Mouse (Mus musculus) spleen, adult 2 months (tissue): ENCODE data around the gene Avpi1.

Experiments used
- CTCF ChIP-seq: fragments of 200-500 bp; IDR thresholded peaks from 2 replicates; pipeline ENCODE4 v1.5.1; 2011; ENCODE audit warnings: mild to moderate bottlenecking, inconsistent platforms; ENCODE audit not compliant: insufficient read depth, insufficient read length, insufficient replicate concordance; ENCODE audit errors: extremely low read depth
- POLR2A ChIP-seq: fragments of 200-500 bp; IDR thresholded peaks from 2 replicates; pipeline ENCODE4 v1.6.1; 2011; ENCODE audit warnings: low read depth, low read length, inconsistent platforms

DNA sequence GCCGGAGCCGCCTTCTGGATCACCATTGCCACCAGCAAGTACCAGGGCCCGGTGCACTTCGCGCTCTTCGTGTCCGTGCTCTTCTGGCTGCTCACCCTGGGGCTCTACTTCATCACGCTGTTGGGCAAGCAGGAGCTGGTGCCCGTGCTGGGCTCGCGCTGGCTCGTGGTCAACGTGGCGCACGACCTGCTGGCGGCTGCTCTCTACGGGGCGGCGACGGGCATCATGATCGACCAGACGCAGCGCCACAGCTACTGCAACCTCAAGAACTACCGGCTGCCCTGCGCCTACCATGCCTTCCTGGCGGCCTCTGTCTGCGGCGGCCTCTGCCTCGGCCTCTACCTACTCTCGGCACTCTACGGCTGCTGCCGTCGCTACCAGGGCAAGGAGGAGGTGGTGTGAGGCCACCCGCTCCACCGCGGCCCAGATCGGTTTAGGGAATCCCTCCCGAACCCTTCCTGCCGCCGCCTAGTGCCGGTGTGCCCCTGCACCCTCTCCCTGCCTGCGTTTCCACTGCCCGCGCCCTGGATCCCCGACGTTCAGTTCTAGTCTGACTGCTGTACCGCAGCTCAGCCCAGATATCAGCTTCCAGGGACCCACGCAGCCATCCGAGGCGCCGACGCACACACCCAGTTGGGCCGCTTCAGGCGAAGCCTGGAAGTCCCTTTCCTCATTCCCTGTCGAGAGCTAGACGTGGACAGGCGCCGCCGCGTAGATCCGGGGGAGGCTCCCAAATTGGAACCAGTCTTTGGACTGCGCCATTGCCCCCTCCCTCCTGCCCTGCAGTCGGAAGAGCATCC is 19.1 kb upstream of the Avpi1 start:
- TF ChIP-seq CTCF (no peak), POLR2A (no peak)
